Mouse (Mus musculus) megakaryocyte, embryonic 14.5 days (primary cell): ENCODE data around the gene Rtl10.

ENCODE experiments used
- FLI1 ChIP-seq: IDR thresholded peaks from 2 replicates; pipeline ENCODE4 v1.6.1; 2012; ENCODE audit warnings: low read length, inconsistent platforms, mixed read lengths
- GATA1 ChIP-seq: IDR thresholded peaks from 3 replicates; pipeline ENCODE4 v1.6.1; 2012; ENCODE audit warnings: mixed read lengths, low read length, inconsistent platforms, borderline replicate concordance

GRCm38 (mm10) chr16:18497865-18498515 lies 711 bp upstream of the Rtl10 start:
- TF ChIP-seq GATA1, result no peak
- TF ChIP-seq FLI1, result no peak
